Mouse (Mus musculus) cerebellum, adult 2 months (tissue): ENCODE results near the gene Nfatc2. TPM values are rescaled to one million over a fixed set of nuclear protein-coding genes. Genes with fewer than 3 reads are reported as not detected.

Experiments used
- DNase-seq, 2 experiments: peaks; one replicate each; pipeline ENCODE4 v3.0.0; 2021
- H3K27ac ChIP-seq: fragments of 200-500 bp; 2 replicates; pipeline ENCODE4 v1.5.1; 2012; ENCODE audit warnings: low read length, control low read depth, inconsistent platforms; ENCODE audit not compliant: insufficient read depth
- H3K27me3 ChIP-seq: fragments of 200-500 bp; 2 replicates; pipeline ENCODE4 v1.6.1; 2012; ENCODE audit warnings: inconsistent platforms, mild to moderate bottlenecking, low read length, moderate library complexity; ENCODE audit not compliant: control insufficient read depth, insufficient read depth
- H3K4me1 ChIP-seq: fragments of 200-500 bp; 2 replicates; pipeline ENCODE4 v1.6.1; 2011; ENCODE audit warnings: low read length; ENCODE audit not compliant: control insufficient read depth, insufficient read depth
- H3K4me3 ChIP-seq: fragments of 200-500 bp; replicated peaks from 2 replicates; pipeline ENCODE3; 2011; ENCODE audit warnings: mild to moderate bottlenecking, low read depth, low read length, control low read depth; ENCODE audit not compliant: insufficient read depth
- CTCF ChIP-seq: fragments of 200-500 bp; IDR thresholded peaks from 2 replicates; pipeline ENCODE4 v1.5.1; 2011; ENCODE audit warnings: low read depth, mild to moderate bottlenecking, control low read depth, low read length, moderate library complexity, borderline replicate concordance; ENCODE audit not compliant: insufficient read depth
- POLR2A ChIP-seq: fragments of 200-500 bp; IDR thresholded peaks from 2 replicates; pipeline ENCODE4 v1.6.1; 2011; ENCODE audit warnings: low read length, control low read depth, borderline replicate concordance; ENCODE audit not compliant: insufficient read depth
- WGBS: fragments of 180-500 bp; shearing (Covaris S2); methylation state at CpG from one replicate; pipeline ENCODE4 v1.1.7; 2018; 5-methylcytosine and 5-hydroxymethylcytosine counted together
- polyA plus RNA-seq: library from polyadenylated mRNA; depleted of rRNA; stranded (reverse); fragments of >200 nt; gene quantifications from 2 replicates; pipeline ENCODE4 v1.2.3, GENCODE M21; 2012

The Nfatc2 gene
- polyA plus RNA-seq, 1 experiment, result 26.0 TPM

DNA sequence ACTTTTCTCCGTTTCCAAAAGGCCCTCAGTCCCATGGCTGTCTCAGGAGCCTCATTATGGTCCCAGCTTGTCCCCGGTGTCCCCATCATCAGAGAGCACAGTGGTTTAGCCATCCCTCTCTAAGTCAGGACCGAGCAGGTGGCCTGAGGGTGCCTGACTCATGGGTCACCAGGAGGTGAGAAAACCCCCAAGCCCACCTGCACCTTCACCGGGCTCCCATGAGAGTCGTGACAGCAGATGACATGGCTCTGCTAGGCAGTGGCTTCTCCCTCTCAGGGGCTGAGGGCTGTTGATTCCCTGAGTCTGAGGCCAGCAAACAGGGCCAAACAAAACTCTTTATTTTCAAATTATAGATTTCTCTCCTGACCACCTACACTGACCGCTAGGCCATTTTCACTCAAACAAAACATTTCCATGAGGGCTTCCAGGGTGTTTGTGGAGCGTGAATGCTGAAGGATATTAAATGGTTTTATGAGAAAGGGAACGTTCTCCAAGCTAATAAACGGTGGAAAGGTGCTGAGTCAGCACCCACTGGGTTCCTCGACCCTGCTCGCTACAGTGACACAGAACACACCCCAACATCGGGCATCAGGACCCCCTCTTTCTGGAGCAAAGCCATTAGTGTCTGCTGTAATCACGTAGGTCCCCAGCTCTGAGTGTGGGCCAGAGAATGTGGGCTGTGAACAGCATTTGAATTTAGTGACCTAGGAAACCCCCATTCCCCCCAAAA, 92.8 kb downstream of the Nfatc2 start:
- no peak overlapping the region for H3K27ac ChIP-seq
- H3K4me3 ChIP-seq, result no peak overlapping the region
- H3K27me3 ChIP-seq, result no peaks in the 10 kb centered on the region
- no peak for DNase-seq
- H3K4me1 ChIP-seq, result no peaks in the 10 kb centered on the region
- TF ChIP-seq CTCF (no peak), POLR2A (no peak)
- 86% methylated on average over 13 of the region's 13 CpGs for WGBS

DNA sequence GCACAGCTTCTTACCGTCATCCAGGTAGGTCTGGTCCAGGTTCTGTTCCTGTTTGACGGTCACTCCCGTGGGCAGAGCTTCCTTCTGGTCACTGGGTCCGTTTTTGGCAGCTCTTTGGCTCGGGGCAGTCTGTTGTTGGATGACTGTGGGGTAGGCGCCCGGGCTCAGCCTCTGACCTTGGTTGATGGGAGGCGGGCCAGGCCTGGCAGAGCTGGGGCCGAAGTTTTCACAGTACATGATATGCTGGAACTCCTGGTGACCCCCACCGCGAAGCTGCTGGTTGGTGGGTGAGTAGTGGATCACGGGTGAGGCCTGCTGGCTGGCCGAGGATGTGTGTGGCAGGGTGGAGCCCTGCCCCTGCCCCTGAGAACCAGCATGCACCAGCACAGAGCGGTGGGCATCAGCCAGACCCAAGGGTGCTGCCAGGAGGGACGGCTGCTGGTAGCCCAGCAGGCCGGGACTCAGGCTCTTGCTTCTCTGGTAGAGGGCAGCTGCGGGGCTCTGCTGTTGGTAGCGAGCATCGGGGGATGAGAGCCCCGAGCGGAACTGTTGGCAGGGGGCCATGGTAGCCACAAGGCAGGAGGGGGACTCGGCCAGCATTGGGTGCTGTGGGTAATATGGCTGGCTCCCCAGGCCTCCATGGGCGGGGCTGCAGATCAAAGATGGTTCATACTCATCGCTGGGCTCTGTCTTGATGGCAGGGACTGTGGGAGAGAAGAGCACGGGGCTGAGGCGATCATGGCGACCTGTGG, 96.8 kb downstream of the Nfatc2 start:
- no peak overlapping the region for H3K27ac ChIP-seq
- WGBS, result 41% methylated on average over 27 of the region's 27 CpGs
- no peaks in the 10 kb centered on the region for H3K27me3 ChIP-seq
- H3K4me1 ChIP-seq, result no peaks in the 10 kb centered on the region
- TF ChIP-seq POLR2A, result no peak
- no peak for TF ChIP-seq CTCF
- no peak overlapping the region for H3K4me3 ChIP-seq
- DNase-seq, result no peak

DNA sequence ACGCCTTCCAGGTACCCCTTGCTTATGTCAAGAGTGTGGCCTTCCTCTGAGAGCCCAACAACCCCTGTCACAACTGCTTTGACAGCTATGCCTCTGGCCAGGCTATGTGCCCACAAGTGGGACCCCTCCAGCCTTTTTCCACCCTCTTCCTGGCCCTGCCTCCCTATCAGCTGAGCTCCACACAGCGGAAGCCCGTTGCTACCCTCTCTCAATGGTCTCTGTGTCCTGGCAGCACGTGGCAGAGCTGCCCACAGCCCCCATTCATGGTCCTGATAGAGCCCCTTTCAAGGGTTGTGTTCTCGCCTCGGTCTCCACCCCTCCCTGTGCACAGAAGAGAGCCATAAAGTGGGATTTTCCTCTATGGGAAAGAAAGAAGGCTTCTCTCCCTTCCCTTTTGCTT, 97.7 kb downstream of the Nfatc2 start:
- TF ChIP-seq CTCF, result no peak
- TF ChIP-seq POLR2A, result no peak
- H3K27ac ChIP-seq, result no peak overlapping the region
- H3K4me1 ChIP-seq, result no peaks in the 10 kb centered on the region
- 87% methylated on average over 6 of the region's 6 CpGs for WGBS
- no peak for DNase-seq
- H3K27me3 ChIP-seq, result no peaks in the 10 kb centered on the region
- H3K4me3 ChIP-seq, result no peak overlapping the region

DNA sequence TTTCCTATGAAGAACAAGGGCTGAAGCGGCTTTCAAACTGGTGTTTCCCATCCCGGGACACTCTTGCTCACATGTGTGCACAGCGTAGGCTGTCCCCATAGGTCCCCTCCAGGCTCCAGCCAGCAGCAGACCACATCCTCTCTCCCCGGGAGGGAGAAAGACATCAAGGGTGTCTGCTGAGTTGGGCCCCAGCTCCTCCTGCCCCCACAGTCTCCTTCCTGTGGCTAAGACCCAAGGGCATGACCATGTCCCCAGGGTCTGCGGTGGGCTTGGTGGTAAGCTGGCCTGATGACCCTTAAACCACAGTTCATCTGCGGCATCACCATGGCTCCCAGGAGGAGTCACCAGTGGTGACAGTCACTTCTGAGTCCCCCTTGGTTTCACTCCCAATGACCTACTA, 100.7 kb downstream of the Nfatc2 start:
- no peak overlapping the region for H3K27ac ChIP-seq
- H3K27me3 ChIP-seq, result no peaks in the 10 kb centered on the region
- H3K4me3 ChIP-seq, result no peak overlapping the region
- no peak for DNase-seq
- no peak for TF ChIP-seq POLR2A
- H3K4me1 ChIP-seq, result no peaks in the 10 kb centered on the region; the same call in 1 of the 2 replicates
- WGBS, result 93% methylated on average over 6 of the region's 6 CpGs

DNA sequence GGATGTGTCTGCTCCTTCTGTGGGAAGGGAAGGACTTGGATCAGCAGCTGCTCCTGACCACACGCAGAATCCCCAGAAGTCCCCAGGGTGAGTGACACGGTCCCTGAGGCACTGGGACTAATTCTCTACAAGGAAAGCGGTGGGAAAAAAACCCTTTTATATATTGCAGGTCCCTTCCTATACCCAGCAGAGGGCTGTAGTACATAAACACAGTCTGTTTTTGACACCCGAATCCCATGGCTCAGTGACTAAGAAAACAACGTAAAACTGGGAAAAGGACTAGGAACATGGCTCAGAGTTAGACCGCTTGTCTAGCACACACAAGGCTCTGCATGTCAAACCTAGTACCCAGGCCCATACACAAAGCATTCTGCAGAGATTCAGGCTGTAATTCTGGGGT, 101.2 kb downstream of the Nfatc2 start:
- no peak for DNase-seq
- Histone ChIP-seq H3K4me3 (no peak overlapping the region), H3K27me3 (no peaks in the 10 kb centered on the region), H3K27ac (no peak overlapping the region), H3K4me1 (no peaks in the 10 kb centered on the region; the same call in 1 of the 2 replicates)
- no peak for TF ChIP-seq CTCF
- no peak for TF ChIP-seq POLR2A
- WGBS, result 82% methylated on average over 6 of the region's 6 CpGs

DNA sequence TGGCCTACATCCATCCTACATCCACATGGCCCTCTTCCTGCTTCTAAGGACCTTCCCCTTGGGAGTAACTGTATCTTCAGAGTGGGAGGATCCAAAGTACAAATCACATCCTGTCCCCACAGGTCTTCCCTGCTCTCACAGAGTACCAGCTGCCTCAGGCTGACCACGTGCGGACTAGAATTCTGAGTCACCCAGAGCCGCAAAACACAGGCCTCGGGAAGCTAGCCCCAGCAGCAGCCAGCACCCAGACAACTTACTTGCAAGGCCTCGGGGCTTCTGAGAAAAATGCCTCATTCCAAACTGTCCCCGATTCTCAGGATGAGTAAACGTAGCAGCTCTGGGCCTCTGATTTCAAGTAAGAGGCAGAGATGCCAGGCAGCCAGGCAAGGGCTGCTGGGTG, 109.7 kb downstream of the Nfatc2 start:
- DNase-seq, result no peak
- no peaks in the 10 kb centered on the region for H3K27me3 ChIP-seq
- 73% methylated on average over 7 of the region's 7 CpGs for WGBS

DNA sequence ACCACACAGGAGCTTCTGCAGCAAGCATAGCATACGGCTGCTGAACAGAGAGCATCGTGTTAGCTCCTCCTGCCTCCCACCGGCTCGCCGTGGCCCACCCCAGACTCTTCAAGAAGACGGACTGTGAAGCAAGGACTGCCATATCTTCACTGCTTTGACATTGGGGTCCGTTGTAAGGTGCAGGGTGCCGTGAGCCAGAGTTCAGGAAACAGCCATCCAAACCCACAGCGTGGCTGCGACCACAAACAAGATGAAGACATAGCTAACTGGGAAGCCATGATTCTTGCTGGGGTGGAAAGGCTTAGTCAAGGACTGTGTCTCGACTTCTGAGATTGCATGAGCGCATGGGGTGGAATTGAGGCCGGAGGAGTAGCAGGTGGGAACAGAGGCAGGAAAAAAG, 111.5 kb downstream of the Nfatc2 start:
- Histone ChIP-seq H3K27me3 (no peaks in the 10 kb centered on the region), H3K27ac (no peak overlapping the region), H3K4me3 (no peak overlapping the region), H3K4me1 (no peaks in the 10 kb centered on the region)
- WGBS, result 88% methylated on average over 13 of the region's 13 CpGs
- DNase-seq, result no peak
- TF ChIP-seq CTCF (no peak), POLR2A (no peak)

More for the DNA sequence above, 109.7 kb downstream of the Nfatc2 start:
- no peak overlapping the region for H3K27ac ChIP-seq
- no peak overlapping the region for H3K4me3 ChIP-seq
- H3K4me1 ChIP-seq, result no peaks in the 10 kb centered on the region
- no peak for TF ChIP-seq CTCF
- TF ChIP-seq POLR2A, result no peak

DNA sequence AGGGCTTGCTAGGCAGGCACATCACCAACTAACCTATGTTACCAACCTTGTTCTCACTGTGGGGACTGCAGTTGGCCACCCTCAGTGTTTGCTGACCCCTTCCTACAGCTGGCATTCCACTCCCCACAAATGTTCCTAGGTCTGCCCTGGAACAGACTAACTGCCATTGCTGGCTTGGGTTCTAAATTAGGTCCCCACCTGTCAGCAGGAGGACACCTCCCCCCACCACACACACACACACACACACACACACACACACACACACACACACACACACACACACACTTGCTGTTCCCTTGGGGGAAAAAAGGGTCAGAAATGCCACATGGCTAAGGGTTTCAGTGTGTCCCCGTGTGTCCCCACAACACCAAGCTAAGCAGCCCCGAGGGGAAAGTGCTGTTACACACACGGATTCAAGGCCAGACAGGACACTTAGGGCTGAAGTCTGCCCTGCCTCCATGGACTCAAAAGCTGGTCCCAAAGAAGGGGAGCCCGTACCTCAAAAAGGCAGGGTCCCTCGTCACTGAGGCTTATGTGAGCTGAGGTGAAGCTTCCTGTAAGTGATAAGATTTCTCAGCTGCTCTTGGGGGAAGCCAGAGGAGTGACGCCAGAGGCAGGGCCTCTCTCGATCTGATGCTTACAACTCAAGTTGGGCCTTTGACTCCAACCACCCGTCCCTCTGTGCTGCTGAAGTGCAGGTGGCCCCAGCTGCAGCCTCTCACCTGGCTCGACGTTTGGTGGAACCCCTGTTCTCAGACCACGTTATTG, 113.1 kb downstream of the Nfatc2 start:
- Histone ChIP-seq H3K27me3 (no peaks in the 10 kb centered on the region), H3K27ac (no peak overlapping the region), H3K4me3 (no peak overlapping the region), H3K4me1 (no peaks in the 10 kb centered on the region)
- TF ChIP-seq POLR2A, result no peak
- TF ChIP-seq CTCF, result no peak
- no peak for DNase-seq
- WGBS, result 82% methylated on average over 11 of the region's 11 CpGs
